Mouse (Mus musculus): ENCODE results near the gene Ccdc184.

Ccdc184 gene

GRCm38 (mm10) chr15:98166963-98167644, at the start of gene Ccdc184:
Ccdc184 (plus strand) TSS chr15:98167158.
- in situ Hi-C loops (cut with MboI; ENCODE audit: unreplicated experiment in 2 of 2) = loop anchor here (25.0 kb wide), 3 partner anchors 205 to 455 kb away; partner anchors contain the start of genes Rpap3 (in 1 of the 2) and Tmem106c (in 1 of the 2)

GRCm38 (mm10) chr15:98119363-98119762, 47.6 kb upstream of the Ccdc184 start:
- in situ Hi-C loops (cut with MboI; ENCODE audit: unreplicated experiment in 2 of 2) = no loop called here

- in situ Hi-C loops (cut with MboI; ENCODE audit: unreplicated experiment in 2 of 2) = no loop called here
Observed at GRCm38 (mm10) chr15:98120831-98121230, 46.1 kb upstream of the Ccdc184 start.

DNA sequence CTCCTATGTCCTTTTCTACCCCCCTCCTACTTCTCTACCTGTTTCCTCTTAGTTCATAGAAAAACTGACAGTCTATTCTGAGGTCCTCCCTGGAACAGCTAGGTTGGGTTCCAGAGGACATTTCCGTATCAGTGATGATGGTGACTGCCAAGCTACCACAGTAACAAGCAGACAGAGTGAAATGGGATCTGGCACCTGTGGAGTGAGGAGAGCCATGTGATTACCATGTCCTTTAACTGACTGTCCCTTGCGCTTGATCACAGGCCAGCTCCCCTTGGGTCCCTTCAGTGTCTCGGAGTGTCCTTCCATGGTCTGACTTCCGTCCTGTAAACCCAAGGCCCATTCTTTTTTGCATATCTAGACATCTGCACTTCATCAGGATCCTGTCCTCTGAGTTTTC, 36.0 kb upstream of the Ccdc184 start:
- in situ Hi-C loops (cut with MboI; ENCODE audit: unreplicated experiment in 2 of 2) = no loop called here

DNA sequence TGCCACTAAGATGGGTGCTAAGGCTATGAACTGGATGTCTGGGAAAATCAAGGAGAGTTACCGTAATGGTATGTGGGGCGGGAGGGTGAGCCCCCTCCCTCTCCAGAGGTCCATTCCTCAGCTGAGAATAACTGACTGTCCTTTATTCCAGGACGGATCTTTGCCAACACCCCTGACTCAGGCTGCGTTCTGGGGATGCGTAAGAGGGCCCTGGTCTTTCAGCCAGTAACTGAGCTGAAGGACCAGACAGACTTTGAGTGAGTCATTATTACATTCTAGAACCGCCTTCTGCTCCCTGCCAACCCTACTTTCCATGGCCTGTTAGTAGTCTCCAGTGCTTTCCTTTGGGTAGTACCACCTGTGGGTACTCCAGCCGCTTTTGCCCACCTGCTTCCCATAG, 35.5 kb upstream of the Ccdc184 start:
- in situ Hi-C loops (cut with MboI; ENCODE audit: unreplicated experiment in 2 of 2) = no loop called here

DNA sequence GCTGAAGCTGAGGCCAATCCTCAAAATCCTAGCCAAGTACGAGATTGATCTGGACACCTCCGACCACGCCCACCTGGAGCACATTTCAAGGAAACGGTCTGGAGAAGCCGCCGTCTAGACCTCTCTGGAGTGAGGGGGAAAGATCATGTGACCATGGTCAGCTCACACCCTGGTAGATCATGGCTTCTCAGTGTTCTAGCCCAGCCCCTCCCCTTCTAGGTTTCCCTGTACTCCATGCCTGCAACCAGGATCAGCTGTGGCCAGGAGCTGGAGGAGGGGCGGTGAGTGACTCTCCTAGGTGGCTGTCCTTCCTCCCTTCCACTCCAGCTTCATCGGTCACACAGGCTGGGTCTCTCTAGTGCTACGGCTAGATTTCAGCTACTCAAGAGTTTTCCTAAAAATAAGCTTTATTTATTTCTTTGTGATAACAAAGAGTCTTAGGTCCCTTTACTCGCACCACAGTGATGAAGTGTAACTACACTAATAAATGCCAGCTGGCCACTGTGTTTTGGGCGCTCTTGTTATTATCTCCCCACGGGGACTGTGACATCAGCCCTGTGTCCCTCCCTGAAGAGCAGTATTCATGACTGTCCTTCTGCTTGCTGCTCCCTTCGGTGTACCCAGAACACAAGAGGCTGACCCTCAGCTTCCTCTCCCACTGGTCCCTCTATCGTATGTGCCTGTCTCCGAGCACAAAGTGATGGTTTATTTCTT, 34.9 kb upstream of the Ccdc184 start:
- in situ Hi-C loops (cut with MboI; ENCODE audit: unreplicated experiment in 2 of 2) = no loop called here

- in situ Hi-C loops (cut with MboI; ENCODE audit: unreplicated experiment in 2 of 2) = no loop called here
Observed at GRCm38 (mm10) chr15:98133471-98133870, 33.5 kb upstream of the Ccdc184 start.

- in situ Hi-C loops (cut with MboI; ENCODE audit: unreplicated experiment in 2 of 2) = no loop called here
Observed at GRCm38 (mm10) chr15:98134034-98134433, 32.9 kb upstream of the Ccdc184 start.

GRCm38 (mm10) chr15:98134666-98135065, 32.3 kb upstream of the Ccdc184 start:
- in situ Hi-C loops (cut with MboI; ENCODE audit: unreplicated experiment in 2 of 2) = no loop called here

- in situ Hi-C loops (cut with MboI; ENCODE audit: unreplicated experiment in 2 of 2) = no loop called here
Observed at GRCm38 (mm10) chr15:98135671-98136070, 31.3 kb upstream of the Ccdc184 start.

DNA sequence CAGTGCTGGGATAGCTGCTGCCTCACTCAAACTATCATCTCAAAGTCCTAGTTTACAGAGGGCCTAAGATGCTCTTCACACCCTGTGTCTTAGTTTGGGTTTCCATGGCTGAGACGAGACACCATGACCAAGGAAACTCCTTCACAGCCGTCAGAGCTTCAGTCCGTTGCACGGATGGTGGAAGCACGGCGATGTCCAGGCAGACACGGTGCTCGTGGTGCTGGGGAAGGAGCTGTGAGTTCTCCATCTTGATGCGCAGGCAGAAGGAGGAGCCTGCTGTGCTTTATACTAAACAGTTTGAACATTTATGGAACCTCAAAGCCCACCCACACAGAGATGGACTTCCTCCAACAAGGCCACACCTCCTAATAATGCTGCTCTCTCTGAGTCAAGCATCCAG, 30.1 kb upstream of the Ccdc184 start:
- in situ Hi-C loops (cut with MboI; ENCODE audit: unreplicated experiment in 2 of 2) = no loop called here

GRCm38 (mm10) chr15:98139763-98140162, 27.2 kb upstream of the Ccdc184 start:
- in situ Hi-C loops (cut with MboI; ENCODE audit: unreplicated experiment in 2 of 2) = no loop called here

GRCm38 (mm10) chr15:98140809-98141208, 26.1 kb upstream of the Ccdc184 start:
- in situ Hi-C loops (cut with MboI; ENCODE audit: unreplicated experiment in 2 of 2) = no loop called here

- in situ Hi-C loops (cut with MboI; ENCODE audit: unreplicated experiment in 2 of 2) = no loop called here
Observed at GRCm38 (mm10) chr15:98142515-98142914, 24.4 kb upstream of the Ccdc184 start.

DNA sequence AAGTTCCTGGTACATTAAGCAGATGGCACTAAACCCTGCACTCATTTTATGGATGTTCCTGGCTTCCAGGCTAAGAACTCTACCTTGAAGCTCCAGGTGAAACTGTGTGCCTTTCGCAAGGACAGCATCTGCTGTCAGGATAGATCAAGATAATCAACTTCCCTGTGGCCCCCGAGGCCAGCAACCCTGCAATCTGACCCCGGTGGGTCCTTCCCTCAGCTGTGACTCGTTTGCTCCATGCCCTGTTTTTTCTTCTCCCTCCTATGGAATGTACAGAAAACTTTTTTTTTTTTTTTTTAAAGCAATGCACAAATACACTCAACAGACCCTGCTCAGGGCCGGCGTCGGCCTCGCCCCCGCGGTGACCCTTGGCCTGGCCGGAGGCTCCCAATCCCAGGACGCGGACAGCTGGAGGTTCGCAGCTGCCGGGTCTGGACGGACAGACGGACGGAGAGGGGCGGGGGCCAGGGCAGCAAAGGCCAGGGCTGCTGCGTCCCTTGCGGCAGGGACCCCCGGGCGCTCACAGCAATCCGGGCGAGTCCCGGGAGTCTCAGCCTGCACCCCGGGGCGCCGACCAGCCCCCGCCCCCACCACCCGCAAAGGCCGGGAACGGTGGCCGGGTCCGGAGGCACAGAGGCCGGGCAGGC, 22.0 kb upstream of the Ccdc184 start:
- in situ Hi-C loops (cut with MboI; ENCODE audit: unreplicated experiment in 2 of 2) = no loop called here

GRCm38 (mm10) chr15:98145559-98146181, 21.3 kb upstream of the Ccdc184 start:
- in situ Hi-C loops (cut with MboI; ENCODE audit: unreplicated experiment in 2 of 2) = no loop called here

DNA sequence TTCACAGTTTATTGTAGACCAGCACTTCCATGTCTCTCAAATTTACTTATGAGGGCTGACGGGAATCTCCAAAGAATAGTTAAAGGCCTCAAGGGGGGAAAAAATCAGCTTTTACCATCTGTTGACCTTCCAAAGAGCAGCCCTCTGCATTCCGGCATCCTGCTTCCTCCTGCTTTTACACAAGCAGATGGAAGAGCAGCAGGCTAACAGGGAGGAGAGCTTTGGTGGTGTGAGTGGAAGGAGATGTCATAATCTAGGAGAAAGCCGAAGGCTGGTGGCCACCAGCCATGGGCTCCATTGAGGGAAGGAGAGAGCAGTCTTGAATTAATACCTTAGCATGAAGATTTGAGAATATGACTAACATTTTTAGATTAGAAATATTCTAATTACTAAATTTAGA, 18.6 kb upstream of the Ccdc184 start:
- in situ Hi-C loops (cut with MboI; ENCODE audit: unreplicated experiment in 2 of 2) = no loop called here

DNA sequence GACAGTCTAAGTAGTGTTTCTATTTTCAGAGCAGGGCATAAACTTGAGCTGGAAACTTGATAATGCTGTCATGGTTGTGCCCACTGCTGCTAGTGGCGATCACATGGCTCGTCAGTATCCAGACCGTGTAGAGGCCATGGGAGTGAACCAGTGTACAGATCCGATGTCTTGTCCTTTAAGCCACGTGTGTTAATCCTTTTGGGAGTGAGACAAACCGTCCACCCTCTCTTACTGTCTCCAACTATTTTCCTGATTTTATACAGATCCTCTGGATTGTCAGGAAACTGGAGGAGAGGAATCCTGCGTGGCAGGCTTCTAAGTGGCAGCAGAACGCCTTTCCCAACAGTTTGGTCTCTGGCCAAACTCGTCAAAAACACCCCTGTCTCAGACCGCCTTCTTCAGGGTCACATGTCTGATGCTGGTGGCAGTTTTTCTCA, 17.8 kb upstream of the Ccdc184 start:
- in situ Hi-C loops (cut with MboI; ENCODE audit: unreplicated experiment in 2 of 2) = no loop called here

DNA sequence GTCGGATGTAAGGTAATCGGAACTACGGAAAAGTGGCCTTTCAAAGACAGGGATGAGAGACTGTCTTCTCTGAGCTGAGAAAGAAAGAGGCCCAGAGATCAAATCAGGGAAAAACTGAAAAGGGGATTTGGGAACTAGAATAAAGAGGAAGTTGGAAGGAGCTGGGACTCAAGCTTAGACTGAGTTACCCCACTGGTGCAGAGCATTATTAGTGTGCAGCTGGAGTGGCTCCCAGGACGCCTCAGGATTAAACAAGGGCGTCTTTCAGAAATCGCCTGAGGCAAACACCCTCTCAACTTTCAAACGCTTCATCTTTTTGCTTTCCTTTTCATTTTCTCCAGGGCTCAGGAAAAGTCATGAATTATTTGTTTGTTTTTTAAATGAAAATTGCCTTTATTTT, 14.0 kb upstream of the Ccdc184 start:
- in situ Hi-C loops (cut with MboI; ENCODE audit: unreplicated experiment in 2 of 2) = loop anchor here (5.0 to 25.0 kb wide), 6 partner anchors 66 to 441 kb away; partner anchors contain the start of genes Tmem106c (in 2 of the 2) and Rpap3 (in 1 of the 2)

DNA sequence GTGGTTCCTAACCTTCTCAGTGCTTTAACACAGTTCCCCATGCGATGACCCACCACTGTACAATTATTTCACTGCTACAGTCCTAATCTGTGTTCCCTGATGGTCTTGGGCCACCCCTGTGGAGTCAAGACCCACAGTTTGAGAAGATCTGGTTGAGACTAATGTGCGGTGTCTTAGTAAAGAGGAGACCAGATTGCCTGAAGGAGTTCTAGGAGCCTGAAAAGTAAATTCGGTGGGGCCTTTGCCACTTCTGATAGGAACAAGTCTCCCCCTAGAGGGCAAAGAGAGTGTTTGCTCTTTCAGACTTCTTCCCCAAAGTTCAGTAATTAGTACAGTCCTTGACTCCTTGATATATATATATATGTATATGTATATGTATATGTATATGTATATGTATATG, 13.3 kb upstream of the Ccdc184 start:
- in situ Hi-C loops (cut with MboI; ENCODE audit: unreplicated experiment in 2 of 2) = loop anchor here (5.0 to 25.0 kb wide), 6 partner anchors 66 to 441 kb away; partner anchors contain the start of genes Tmem106c (in 2 of the 2) and Rpap3 (in 1 of the 2)

DNA sequence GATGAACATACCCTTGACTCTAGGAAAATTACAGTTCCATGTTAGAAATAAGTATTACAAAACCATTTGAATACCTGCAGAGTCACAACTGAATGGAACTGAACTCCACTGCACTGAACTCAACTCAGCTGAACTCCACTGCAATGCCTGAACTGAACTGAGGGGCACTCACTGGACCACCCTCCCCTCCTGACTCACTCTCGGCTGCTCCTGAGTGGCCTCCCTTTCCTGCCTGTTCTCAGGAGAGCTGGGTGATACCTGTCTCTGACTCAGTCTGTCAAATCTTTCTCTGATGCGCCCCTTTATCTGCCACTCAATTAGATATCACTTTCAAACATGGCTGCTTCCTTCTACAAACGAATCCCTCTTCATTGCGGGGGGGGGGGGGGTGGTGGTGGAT, 12.8 kb upstream of the Ccdc184 start:
- in situ Hi-C loops (cut with MboI; ENCODE audit: unreplicated experiment in 2 of 2) = loop anchor here (5.0 to 25.0 kb wide), 6 partner anchors 67 to 442 kb away; partner anchors contain the start of genes Tmem106c (in 2 of the 2) and Rpap3 (in 1 of the 2)
